Mouse (Mus musculus): ENCODE results near the gene Tomm20. TPM values are rescaled to one million over a fixed set of nuclear protein-coding genes. Genes with fewer than 3 reads are reported as not detected.
"Not testable (repeated sequence)": the region's sequence is repeated elsewhere in the genome, so short reads cannot be mapped to it uniquely, and the experiment has no call there.

The Tomm20 gene
- total RNA-seq, 2 experiments from 2014 or later = 180 to 206 TPM

- DNase-seq (ENCODE audit: extremely low spot score in 1 of 2, low spot score in 1 of 2) = no peak
Measured at GRCm38 (mm10) chr8:126885554-126886485, 59.8 kb downstream of the Tomm20 start.

- DNase-seq (ENCODE audit: extremely low spot score in 1 of 2, low spot score in 1 of 2) = no peak
Measured at GRCm38 (mm10) chr8:126884202-126884926, 61.3 kb downstream of the Tomm20 start.

- no peak for DNase-seq (ENCODE audit: extremely low spot score in 1 of 2, low spot score in 1 of 2)
Measured at GRCm38 (mm10) chr8:126883752-126884151, 61.9 kb downstream of the Tomm20 start.

- not testable (repeated sequence) for DNase-seq (ENCODE audit: extremely low spot score in 1 of 2, low spot score in 1 of 2)
Measured at GRCm38 (mm10) chr8:126882586-126882985, 63.1 kb downstream of the Tomm20 start.

- DNase-seq (ENCODE audit: extremely low spot score in 1 of 2, low spot score in 1 of 2) = no peak
Measured at GRCm38 (mm10) chr8:126881641-126882140, 64.0 kb downstream of the Tomm20 start.

Other genes with a start within 250 kb of the Tomm20 start
- gene Rbm34, start 25.2 kb upstream of the Tomm20 start, total RNA-seq (2021) = 10 to 100 TPM; 12.8 to 13.6 TPM
- 10 to 100 TPM; 21.8 to 22.7 TPM for gene Pard3, start 118.0 kb upstream of the Tomm20 start, total RNA-seq (2021)

Data from layer of hippocampus, postnatal 25 days (tissue).